Mouse (Mus musculus): ENCODE results near the gene Sox11.

- TF ChIP-seq CTCF (IDR thresholded peaks at IDR 0.05; ENCODE audit: extremely low read depth, insufficient read length, insufficient replicate concordance, low read depth, low read length) (no peak), POLR2A (IDR thresholded peaks at IDR 0.05; ENCODE audit: low read depth, low read length) (no peak)
Observed at GRCm38 (mm10) chr12:27335356-27336055, 6.9 kb downstream of the Sox11 start.

Data from small intestine, adult 2 months (tissue).